Mouse (Mus musculus): Measurements from ENCODE around the gene Reck.

The Reck gene

GRCm38 (mm10) chr4:43903690-43904089 lies 28.4 kb downstream of the Reck start:
- no peak for DNase-seq (ENCODE audit: low spot score in 2 of 2)

GRCm38 (mm10) chr4:43906443-43906842 lies 31.1 kb downstream of the Reck start:
- no peak for DNase-seq (ENCODE audit: low spot score in 2 of 2)

- no peak for DNase-seq (ENCODE audit: low spot score in 2 of 2)
Measured at GRCm38 (mm10) chr4:43918221-43918620, 42.9 kb downstream of the Reck start.

- no peak for DNase-seq (ENCODE audit: low spot score in 2 of 2)
Measured at GRCm38 (mm10) chr4:43920602-43921001, 45.3 kb downstream of the Reck start.

- DNase-seq (ENCODE audit: low spot score in 2 of 2) = no peak
Measured at GRCm38 (mm10) chr4:43925125-43925524, 49.8 kb downstream of the Reck start.

GRCm38 (mm10) chr4:43925779-43926178 lies 50.4 kb downstream of the Reck start:
- peak; percentile 76 to 85 for DNase-seq (ENCODE audit: low spot score in 2 of 2)

GRCm38 (mm10) chr4:43927826-43928225 lies 52.5 kb downstream of the Reck start:
- DNase-seq (ENCODE audit: low spot score in 2 of 2) = no peak

- no peak for DNase-seq (ENCODE audit: low spot score in 2 of 2)
Measured at GRCm38 (mm10) chr4:43931877-43932276, 56.5 kb downstream of the Reck start.

- no peak for DNase-seq (ENCODE audit: low spot score in 2 of 2)
Measured at GRCm38 (mm10) chr4:43936186-43936585, 60.9 kb downstream of the Reck start.

- DNase-seq (ENCODE audit: low spot score in 2 of 2) = no peak
Measured at GRCm38 (mm10) chr4:43936749-43937674, 61.7 kb downstream of the Reck start.

GRCm38 (mm10) chr4:43941315-43941714 lies 66.0 kb downstream of the Reck start:
- DNase-seq (ENCODE audit: low spot score in 2 of 2) = no peak

- no peak for DNase-seq (ENCODE audit: low spot score in 2 of 2)
Measured at GRCm38 (mm10) chr4:43942421-43942820, 67.1 kb downstream of the Reck start.

GRCm38 (mm10) chr4:43947571-43947970 lies 72.2 kb downstream of the Reck start:
- DNase-seq (ENCODE audit: low spot score in 2 of 2) = no peak

- peak; percentile 78 to 92 for DNase-seq (ENCODE audit: low spot score in 2 of 2)
Measured at GRCm38 (mm10) chr4:43957292-43957845, 82.0 kb downstream of the Reck start, which contains the start of gene Glipr2. Glipr2 (plus strand) TSS chr4:43957401.

- DNase-seq (ENCODE audit: low spot score in 2 of 2) = peak; percentile 59 to 73
Measured at GRCm38 (mm10) chr4:43957846-43958461, 82.6 kb downstream of the Reck start.

- no peak for DNase-seq (ENCODE audit: low spot score in 2 of 2)
Measured at GRCm38 (mm10) chr4:43959523-43960179, 84.3 kb downstream of the Reck start.

GRCm38 (mm10) chr4:43960207-43960606 lies 84.9 kb downstream of the Reck start:
- no peak for DNase-seq (ENCODE audit: low spot score in 2 of 2)

- DNase-seq (ENCODE audit: low spot score in 2 of 2) = no peak
Measured at GRCm38 (mm10) chr4:43964326-43964833, 89.0 kb downstream of the Reck start.

GRCm38 (mm10) chr4:43964951-43965684 lies 89.8 kb downstream of the Reck start:
- DNase-seq (ENCODE audit: low spot score in 2 of 2) = no peak

GRCm38 (mm10) chr4:43965856-43966535 lies 90.7 kb downstream of the Reck start:
- DNase-seq (ENCODE audit: low spot score in 2 of 2) = no peak

- peak; percentile 66 to 78 for DNase-seq (ENCODE audit: low spot score in 2 of 2)
Measured at GRCm38 (mm10) chr4:43968650-43969049, 93.3 kb downstream of the Reck start.

All from urinary bladder, postnatal 4 days (tissue).